Mouse (Mus musculus) retina, postnatal 7 days (tissue): ENCODE results near the gene Sorbs2.

Experiments
- DNase-seq: peaks from one replicate; pipeline ENCODE4 v3.0.0-alpha.2; 2012; ENCODE audit warnings: low read depth, low spot score

Gene Sorbs2

GRCm38 (mm10) chr8:45751512-45752502, 244.2 kb downstream of the Sorbs2 start:
- DNase-seq: no peak

DNA sequence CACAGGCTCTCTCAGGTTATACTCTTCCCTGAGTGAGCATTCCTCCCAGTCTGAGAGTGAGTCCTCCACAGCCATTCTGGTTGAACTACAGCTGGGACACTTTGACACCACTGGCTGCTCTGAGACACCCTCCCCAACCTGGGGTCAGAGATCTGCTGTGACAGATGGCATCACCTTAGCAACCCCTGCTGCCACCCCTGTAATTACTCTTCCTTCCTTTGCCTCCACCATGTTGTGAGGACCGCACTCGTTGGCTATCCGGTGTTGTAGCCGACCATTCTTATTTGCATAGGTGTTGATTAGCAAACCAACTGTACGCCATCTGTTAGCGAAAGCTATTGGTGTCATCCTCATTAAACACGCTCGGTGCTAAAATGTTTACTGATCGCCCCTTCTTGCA, 247.9 kb downstream of the Sorbs2 start:
- no peak for DNase-seq

DNA sequence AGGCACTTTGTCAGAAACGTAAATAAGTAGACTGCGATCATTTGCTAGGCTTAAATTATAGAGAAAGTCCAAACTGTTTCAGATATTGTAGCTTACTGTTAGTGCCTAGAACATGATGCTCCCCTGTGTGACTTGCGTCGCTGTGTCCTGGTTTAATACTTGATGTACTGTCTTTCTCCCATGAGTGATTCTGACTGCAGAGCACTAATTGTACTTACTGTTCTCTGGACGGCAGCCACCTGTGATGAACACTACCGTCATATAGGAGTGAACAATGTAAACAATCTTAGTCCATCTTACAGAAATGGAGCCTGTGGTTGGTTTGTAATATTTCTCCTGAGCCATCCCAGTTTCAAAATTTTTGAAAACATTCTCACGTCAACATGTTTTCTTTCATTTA, 248.4 kb downstream of the Sorbs2 start:
- no peak for DNase-seq

- no peak for DNase-seq
These were observed 253.0 kb downstream of the Sorbs2 start for GRCm38 (mm10) chr8:45760622-45761021.

DNA sequence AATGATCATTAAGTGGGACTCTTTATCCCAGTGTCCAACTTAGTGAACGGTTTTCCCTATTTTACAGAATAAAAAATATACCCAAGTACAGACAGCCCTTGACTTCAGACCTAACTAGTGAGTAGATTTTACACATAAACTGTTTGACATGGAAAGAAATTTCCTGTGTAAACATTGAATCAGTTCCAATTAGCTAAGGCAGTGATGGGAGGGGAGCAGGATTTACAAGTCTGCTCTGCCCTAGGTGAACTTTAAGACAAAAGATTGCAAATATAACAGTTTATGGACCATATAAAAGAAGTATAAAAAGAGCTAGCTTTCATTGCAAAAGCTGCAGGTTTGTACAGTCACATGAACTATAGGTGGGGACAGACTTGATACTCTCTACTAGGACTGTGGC, 253.5 kb downstream of the Sorbs2 start:
- DNase-seq: no peak

DNA sequence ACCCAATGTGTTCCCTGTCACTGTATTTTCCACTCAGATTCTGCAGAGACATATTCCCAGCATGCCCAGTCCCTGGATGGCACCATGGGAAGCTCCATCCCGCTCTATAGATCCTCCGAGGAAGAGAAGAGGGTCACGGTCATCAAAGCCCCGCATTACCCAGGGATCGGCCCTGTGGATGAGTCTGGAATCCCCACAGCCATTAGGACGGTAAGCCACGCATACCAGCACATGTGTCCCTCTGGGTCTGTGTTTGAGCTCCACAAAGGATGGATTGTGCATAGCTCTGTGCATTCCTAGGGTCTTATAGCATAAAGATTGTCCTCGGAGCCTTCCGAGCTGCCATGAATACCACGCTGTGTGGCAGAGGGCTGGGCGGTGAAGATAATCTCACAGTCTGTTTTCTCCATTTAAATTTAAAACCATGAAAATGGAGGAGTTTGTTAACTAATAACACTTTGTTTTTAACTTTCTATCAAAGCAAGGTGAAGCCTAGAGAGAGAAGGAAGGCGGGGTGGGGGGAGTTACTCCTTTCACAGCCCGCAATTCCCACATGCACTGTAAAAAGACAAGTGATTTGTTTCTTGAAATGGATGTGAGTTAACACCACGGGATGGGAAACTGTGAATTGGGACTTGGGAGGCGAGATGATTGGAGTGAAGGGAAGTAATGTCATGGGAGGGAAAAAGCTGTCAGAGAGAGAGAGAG, 255.5 kb downstream of the Sorbs2 start:
- DNase-seq: no peak

- no peak for DNase-seq
These were observed 256.2 kb downstream of the Sorbs2 start for GRCm38 (mm10) chr8:45763690-45764342.

GRCm38 (mm10) chr8:45766138-45766537, 258.6 kb downstream of the Sorbs2 start:
- no peak for DNase-seq

GRCm38 (mm10) chr8:45774841-45775240, 267.3 kb downstream of the Sorbs2 start:
- DNase-seq: no peak

- DNase-seq: no peak
These were observed 267.9 kb downstream of the Sorbs2 start for GRCm38 (mm10) chr8:45775481-45775880.

GRCm38 (mm10) chr8:45776366-45776765, 268.8 kb downstream of the Sorbs2 start:
- DNase-seq: no peak

DNA sequence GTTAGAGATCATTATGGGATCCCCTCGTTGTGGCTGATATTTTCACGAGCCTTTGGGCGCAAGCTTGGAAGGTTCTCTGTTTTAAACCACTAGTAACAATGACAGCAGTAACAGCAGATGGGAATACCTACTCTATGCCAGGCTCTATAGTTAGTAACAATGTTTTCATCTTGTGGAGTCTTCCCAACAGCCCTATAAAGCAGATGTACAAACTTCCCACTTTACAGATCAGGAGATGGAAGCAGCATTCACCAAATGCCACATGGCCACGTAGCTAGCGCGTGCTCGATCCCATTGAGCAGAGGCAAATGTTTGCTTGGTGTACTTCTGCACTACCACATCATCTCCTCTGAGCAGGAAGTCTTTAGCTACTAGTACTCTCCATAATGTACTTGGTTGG, 269.4 kb downstream of the Sorbs2 start:
- DNase-seq: no peak

DNA sequence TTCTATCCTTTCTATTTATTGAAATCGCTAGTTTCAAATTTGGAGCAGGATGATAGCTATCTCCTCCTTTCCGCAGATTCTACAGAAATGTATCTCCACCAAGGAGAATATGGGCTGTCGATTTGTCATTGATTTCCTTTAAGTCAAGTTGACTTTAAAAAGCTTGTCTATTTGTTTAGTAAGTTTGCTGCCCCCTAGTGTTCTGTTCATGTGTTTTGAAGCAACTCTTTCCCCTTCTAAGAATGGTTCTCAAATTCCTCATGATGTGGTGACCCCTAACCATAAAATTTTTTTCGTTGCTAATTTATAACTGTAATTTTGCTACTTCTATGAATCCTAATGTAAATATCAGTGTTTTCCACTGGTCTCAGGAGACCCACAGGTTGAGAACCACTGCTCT, 273.0 kb downstream of the Sorbs2 start:
- peak; percentile 25 for DNase-seq

DNA sequence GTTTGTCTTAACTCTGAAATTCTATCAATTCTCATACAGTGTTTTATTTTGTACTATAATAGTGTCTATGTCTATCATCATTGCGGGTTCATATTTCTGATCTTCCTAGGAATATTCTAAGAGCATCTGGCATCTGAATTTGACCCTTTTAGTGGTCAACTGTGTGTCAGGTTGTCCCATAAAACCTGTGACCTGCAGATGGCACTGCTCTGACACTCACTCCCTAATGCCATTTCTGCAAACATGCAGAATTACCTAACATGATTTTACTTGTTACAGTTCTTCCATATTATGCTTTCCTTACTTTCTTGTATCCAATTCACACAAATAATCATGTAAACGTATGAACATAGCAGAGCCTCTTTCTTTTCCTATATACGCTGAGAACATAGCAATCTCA, 281.0 kb downstream of the Sorbs2 start:
- DNase-seq: no peak

DNA sequence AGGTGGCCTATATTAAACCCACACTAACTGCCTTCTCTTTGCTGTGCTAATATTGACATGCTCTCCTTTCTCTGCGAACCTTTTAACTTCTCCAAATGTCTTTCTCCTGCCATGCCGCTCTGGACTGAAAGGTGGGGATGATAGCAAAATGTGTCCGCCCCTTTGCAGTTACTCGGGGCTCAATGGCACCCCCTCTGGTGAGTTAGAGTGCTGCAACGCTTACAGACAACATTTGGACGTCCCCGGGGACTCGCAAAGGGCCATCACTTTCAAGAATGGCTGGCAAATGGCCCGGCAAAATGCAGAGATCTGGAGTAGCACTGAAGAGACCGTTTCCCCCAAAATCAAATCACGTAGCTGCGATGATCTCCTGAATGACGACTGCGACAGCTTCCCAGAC, 287.3 kb downstream of the Sorbs2 start:
- DNase-seq: no peak

DNA sequence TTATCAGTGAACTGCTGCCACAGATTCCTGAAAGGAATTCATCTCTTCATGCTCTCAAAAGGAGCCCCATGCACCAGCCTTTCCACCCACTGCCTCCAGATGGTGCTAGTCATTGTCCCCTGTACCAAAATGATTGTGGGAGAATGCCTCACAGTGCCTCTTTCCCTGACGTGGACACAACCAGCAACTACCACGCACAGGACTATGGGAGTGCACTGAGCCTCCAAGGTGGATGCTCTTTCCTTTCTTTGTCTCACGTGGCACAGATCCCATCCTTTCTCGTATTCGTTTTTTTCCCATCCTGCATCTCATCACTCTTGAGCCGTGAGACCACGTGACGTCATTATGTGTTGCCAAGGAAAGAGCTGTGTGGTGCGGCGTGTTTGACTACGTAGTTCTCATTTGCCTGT, 288.7 kb downstream of the Sorbs2 start:
- peak; percentile 31 for DNase-seq

DNA sequence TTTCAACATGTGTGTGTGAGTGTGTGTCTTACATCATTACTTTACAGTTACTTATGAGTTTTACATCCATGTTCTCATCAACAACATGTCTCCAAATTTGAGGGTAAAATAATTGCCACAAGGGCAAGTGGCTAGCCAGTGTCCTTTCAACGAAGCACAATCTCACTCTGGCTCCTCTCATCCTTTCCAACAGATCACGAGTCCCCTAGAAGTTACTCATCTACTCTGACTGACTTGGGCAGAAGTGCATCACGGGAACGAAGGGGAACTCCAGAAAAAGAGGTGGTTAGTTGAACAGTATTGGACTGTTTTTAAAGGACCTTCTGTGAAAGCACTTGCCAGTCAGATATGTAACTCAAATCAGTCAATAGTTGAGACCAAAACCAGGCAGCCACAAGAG, 291.9 kb downstream of the Sorbs2 start:
- no peak for DNase-seq

GRCm38 (mm10) chr8:45808597-45808996, 301.0 kb downstream of the Sorbs2 start:
- DNase-seq: no peak

- peak; percentile 48 for DNase-seq
These were observed 309.3 kb downstream of the Sorbs2 start for GRCm38 (mm10) chr8:45816765-45817426.

DNA sequence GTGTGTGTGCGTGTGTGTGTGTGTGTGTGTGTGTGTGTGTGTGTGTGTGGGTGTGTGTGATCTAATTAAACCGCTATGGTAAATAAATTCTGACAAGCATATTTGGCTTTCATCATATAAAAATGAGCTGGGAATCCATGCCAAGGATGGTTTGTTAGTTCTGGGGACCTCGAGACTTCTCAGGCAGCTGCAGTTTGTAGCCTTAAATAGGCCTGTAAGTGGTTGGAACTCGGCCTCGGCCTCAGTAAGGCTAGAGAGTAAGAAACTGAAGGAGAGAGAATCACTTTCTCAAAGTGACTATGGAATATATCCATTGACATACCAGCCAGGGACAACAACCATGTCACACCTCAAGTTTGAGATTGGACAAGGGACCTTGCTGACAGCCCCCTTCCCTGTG, 314.1 kb downstream of the Sorbs2 start:
- no peak for DNase-seq

- DNase-seq: no peak
These were observed 322.5 kb downstream of the Sorbs2 start for GRCm38 (mm10) chr8:45829985-45830548.
